Mouse (Mus musculus) liver, embryonic 14.5 days (tissue): ENCODE measurements around the gene Bco1. TPM values are rescaled to one million over a fixed set of nuclear protein-coding genes. Genes with fewer than 3 reads are reported as not detected.

Experiments
- ATAC-seq: fragments of 200-750 bp; cut with Nextera tagmentation; 2 replicates; pipeline ENCODE4 v1.8.0; 2017; ENCODE audit warnings: moderate number of reproducible peaks, mild to moderate bottlenecking, moderate library complexity; ENCODE audit not compliant: insufficient read depth
- DNase-seq, 3 experiments: peaks; one replicate each; pipeline ENCODE4 v3.0.0-alpha.2; 2012 to 2013; ENCODE audit warnings: low read depth in 3 of 3, low spot score in 3 of 3
- H3K27ac ChIP-seq: fragments of 300-500 bp; sonication (generic); 2 replicates; pipeline ENCODE4 v1.5.1; 2014; ENCODE audit warnings: moderate library complexity, mild to moderate bottlenecking, control low read depth, inconsistent platforms
- H3K27me3 ChIP-seq: fragments of 300-500 bp; sonication (generic); 2 replicates; pipeline ENCODE4 v1.6.1; 2014; ENCODE audit warnings: mild to moderate bottlenecking, low read length, moderate library complexity; ENCODE audit not compliant: control insufficient read depth, insufficient read depth
- H3K36me3 ChIP-seq: fragments of 300-500 bp; sonication (generic); replicated peaks from 2 replicates; pipeline ENCODE4 v1.6.1; 2014; ENCODE audit warnings: low read depth; ENCODE audit not compliant: control insufficient read depth, insufficient read depth
- H3K4me1 ChIP-seq, 2 experiments: fragments of 200-500 bp in 1 of 2; fragments of 300-500 bp in 1 of 2; sonication (generic) in 1 of 2; replicated peaks; 2 replicates each; pipeline ENCODE4 v1.6.1; 2012 to 2014; ENCODE audit warnings: antibody characterized with exemption in 1 of 2, inconsistent platforms in 1 of 2, low read length in 1 of 2; ENCODE audit not compliant: control insufficient read depth in 2 of 2, insufficient read depth in 2 of 2
- H3K4me2 ChIP-seq: fragments of 300-500 bp; sonication (generic); 2 replicates; pipeline ENCODE4 v1.6.1; 2014; ENCODE audit warnings: low read depth, mild to moderate bottlenecking, control low read depth, moderate library complexity
- H3K4me3 ChIP-seq, 2 experiments: fragments of 200-500 bp in 1 of 2; fragments of 300-500 bp in 1 of 2; sonication (generic) in 1 of 2; 2 replicates each; pipeline ENCODE4 v1.5.1; 2012 to 2014; ENCODE audit warnings: low read depth in 2 of 2, low read length in 2 of 2, mild to moderate bottlenecking in 2 of 2, control low read depth in 1 of 2, inconsistent platforms in 1 of 2, moderate library complexity in 1 of 2; ENCODE audit not compliant: insufficient read depth in 1 of 2
- H3K9ac ChIP-seq: fragments of 300-500 bp; sonication (generic); replicated peaks from 2 replicates; pipeline ENCODE4 v1.6.1; 2014; ENCODE audit warnings: mild to moderate bottlenecking, control low read depth, moderate library complexity
- H3K9me3 ChIP-seq: fragments of 300-500 bp; sonication (generic); 2 replicates; pipeline ENCODE4 v1.6.1; 2016; ENCODE audit warnings: low read length, mixed read lengths; ENCODE audit not compliant: control insufficient read depth
- CTCF ChIP-seq: IDR thresholded peaks from 2 replicates; pipeline ENCODE4 v1.5.1; 2016; ENCODE audit warnings: antibody characterized with exemption, low read depth, control low read depth
- EP300 ChIP-seq: IDR thresholded peaks from 2 replicates; pipeline ENCODE4 v1.6.1; 2016; ENCODE audit warnings: antibody characterized with exemption, low read depth
- WGBS: fragments of 180-500 bp; shearing (Covaris S2); extraction: QIAGEN DNeasy Blood & Tissue Kit; methylation state at CpG from one replicate; pipeline ENCODE4 v1.1.7; 2014; ENCODE audit not compliant: insufficient replicate concordance; 5-methylcytosine and 5-hydroxymethylcytosine counted together
- polyA plus RNA-seq, 2 experiments: library from polyadenylated mRNA; depleted of rRNA in 1 of 2; stranded (reverse) in 1 of 2; unstranded in 1 of 2; fragments of >200 nt; fragmentation: Nextera tagmentation in 1 of 2; extraction: Ambion mirVana in 1 of 2; gene quantifications; 2 replicates each; pipeline versions ENCODE4 v1.2.1 to v1.2.3; 2012 to 2014

Gene Bco1
- polyA plus RNA-seq, 2 experiments: 3.2 to 5.2 TPM

DNA sequence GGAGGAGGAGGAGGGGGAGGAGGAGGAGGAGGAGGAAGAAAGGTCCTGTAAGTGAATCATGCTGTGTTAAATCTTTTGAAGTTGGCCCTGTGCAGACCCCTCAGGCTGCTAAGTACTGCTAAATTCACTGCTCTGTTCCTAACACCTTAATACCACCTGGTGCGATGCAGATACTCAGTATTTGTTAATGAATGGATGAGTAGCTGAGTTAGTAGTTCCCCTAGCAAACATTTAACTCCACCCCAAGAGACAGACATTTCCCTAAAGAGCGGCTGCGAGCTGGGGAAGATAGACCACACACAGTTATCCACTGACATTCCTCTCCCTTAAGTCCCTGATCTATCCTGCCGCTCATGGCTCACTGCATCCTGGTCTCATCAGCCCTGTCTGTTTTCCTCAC lies 40.7 kb downstream of the Bco1 start:
- TF ChIP-seq EP300 (no peak), CTCF (no peak)
- H3K27me3 ChIP-seq: no peaks in the 10 kb centered on the region
- no peak overlapping the region for H3K4me2 ChIP-seq
- H3K36me3 ChIP-seq: no peaks in the 10 kb centered on the region
- ATAC-seq (no peak), DNase-seq (no peak)
- peaks cover 0 to 10% of the 10 kb centered on the region in 2 experiments; a peak in 2 of 4 replicates for H3K4me1 ChIP-seq
- 47% methylated on average over 4 of the region's 4 CpGs for WGBS
- H3K9me3 ChIP-seq: no peaks in the 10 kb centered on the region
- no peak overlapping the region for H3K4me3 ChIP-seq
- no peak overlapping the region for H3K27ac ChIP-seq
- no peak overlapping the region for H3K9ac ChIP-seq

DNA sequence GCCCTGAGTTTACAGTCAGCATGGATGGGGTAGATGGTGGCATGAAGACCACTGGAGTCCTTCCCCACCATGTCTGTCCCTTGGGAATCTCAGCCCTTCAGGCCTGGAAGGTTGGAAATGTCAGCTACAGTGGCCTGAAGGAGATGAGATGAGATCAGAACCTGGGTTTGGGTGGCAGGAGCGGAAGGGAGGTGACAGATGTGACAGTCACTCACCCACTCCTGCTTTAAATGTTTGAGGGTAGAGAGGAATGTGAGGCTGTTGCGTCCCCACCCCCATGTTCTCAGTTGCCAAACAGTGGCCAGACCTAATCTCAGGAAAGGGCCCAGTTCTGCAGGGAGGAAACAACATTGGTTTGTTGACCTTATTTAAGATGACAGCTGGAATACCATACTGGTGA lies 41.1 kb downstream of the Bco1 start:
- Histone ChIP-seq H3K36me3 (no peaks in the 10 kb centered on the region), H3K4me1 (peaks cover 0 to 10% of the 10 kb centered on the region in 2 experiments; a peak in 2 of 4 replicates), H3K4me3 (no peak overlapping the region), H3K9me3 (no peaks in the 10 kb centered on the region), H3K4me2 (no peak overlapping the region), H3K9ac (no peak overlapping the region), H3K27ac (no peak overlapping the region), H3K27me3 (no peaks in the 10 kb centered on the region)
- DNase-seq (no peak), ATAC-seq (no peak)
- no peak for TF ChIP-seq EP300
- no peak for TF ChIP-seq CTCF
- WGBS: 49% methylated on average over 2 of the region's 2 CpGs

DNA sequence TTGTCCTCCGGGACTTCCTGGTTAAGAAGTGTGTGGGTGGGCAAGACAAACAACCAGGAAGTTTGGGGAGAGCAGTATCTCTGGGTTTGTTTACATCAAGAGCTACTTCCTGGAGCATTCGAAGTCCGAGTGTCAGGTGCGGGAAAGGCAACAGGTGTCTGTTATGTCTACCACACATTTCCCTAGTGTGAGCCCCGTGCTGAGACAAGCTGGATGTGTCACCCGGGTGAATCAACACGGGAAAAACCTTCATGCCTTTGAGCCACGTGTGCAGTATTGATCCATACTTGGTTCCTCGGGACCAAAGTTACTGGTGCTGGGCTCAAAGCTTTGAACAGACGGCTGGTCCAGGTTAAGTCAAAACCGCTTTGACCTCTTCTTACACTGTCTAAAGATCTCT lies 41.7 kb downstream of the Bco1 start:
- 36% methylated on average over 11 of the region's 11 CpGs for WGBS
- Histone ChIP-seq H3K4me3 (no peak overlapping the region), H3K9me3 (no peaks in the 10 kb centered on the region), H3K9ac (no peak overlapping the region), H3K27ac (no peak overlapping the region), H3K4me2 (no peak overlapping the region), H3K27me3 (no peaks in the 10 kb centered on the region), H3K36me3 (no peaks in the 10 kb centered on the region), H3K4me1 (peaks cover 0 to 10% of the 10 kb centered on the region in 2 experiments; a peak in 2 of 4 replicates)
- DNase-seq (no peak), ATAC-seq (no peak)
- TF ChIP-seq CTCF (no peak), EP300 (no peak)

GRCm38 (mm10) chr8:117148520-117148919 lies 52.9 kb downstream of the Bco1 start:
- Histone ChIP-seq H3K9ac (no peak overlapping the region), H3K27me3 (no peaks in the 10 kb centered on the region), H3K27ac (no peak overlapping the region), H3K4me2 (no peak overlapping the region), H3K36me3 (no peaks in the 10 kb centered on the region), H3K9me3 (no peaks in the 10 kb centered on the region), H3K4me1 (no peaks in the 10 kb centered on the region), H3K4me3 (no peak overlapping the region)
- no peak for ATAC-seq
- TF ChIP-seq EP300 (no peak), CTCF (peak; percentile 77)
- WGBS: 78% methylated on average over 6 of the region's 6 CpGs
- DNase-seq: no peak

DNA sequence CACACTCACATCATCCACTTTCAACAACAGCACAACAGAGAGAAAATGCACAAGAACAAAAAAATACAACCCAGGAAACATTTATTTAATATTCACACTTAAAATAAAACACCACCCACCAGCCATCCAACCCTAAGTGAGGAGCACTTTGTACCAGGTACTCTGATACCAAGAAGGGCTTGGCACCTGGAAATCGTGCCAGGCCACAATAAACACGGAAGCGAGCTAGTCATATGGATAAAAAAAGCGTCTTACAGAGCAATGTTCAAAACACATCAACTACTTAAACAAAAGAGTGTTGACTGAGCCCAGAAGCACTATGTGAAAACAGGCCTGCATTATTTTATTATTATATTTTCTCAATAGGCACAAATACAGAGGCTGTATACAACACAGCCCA lies 60.5 kb downstream of the Bco1 start:
- no peak for DNase-seq
- peaks cover 9 to 21% of the 10 kb centered on the region in 2 experiments for H3K4me1 ChIP-seq
- no peaks in the 10 kb centered on the region for H3K9me3 ChIP-seq
- peak overlapping the region; percentile 99 for H3K4me2 ChIP-seq
- no peaks in the 10 kb centered on the region for H3K36me3 ChIP-seq
- H3K4me3 ChIP-seq: no peak overlapping the region
- no peak for ATAC-seq
- 85% methylated on average over 4 of the region's 4 CpGs for WGBS
- H3K27me3 ChIP-seq: no peaks in the 10 kb centered on the region
- H3K9ac ChIP-seq: no peak overlapping the region
- H3K27ac ChIP-seq: no peak overlapping the region
- TF ChIP-seq EP300 (no peak), CTCF (no peak)
